Mouse (Mus musculus) embryonic facial prominence, embryonic 13.5 days (tissue): ENCODE measurements around the gene Clic5. TPM values are rescaled to one million over a fixed set of nuclear protein-coding genes. Genes with fewer than 3 reads are reported as not detected.
A peak's percentile ranks its signal among the peaks of the same experiment; 100 is the strongest.

Experiments used
- ATAC-seq: fragments of 200-750 bp; cut with Nextera tagmentation; 2 replicates; pipeline ENCODE4 v1.8.0; 2017; ENCODE audit warnings: low read depth; ENCODE audit not compliant: insufficient number of reproducible peaks, insufficient read depth, low FRiP score, low TSS enrichment
- H3K27ac ChIP-seq: fragments of 300-500 bp; sonication (generic); 2 replicates; pipeline ENCODE4 v1.5.1; 2015; ENCODE audit warnings: moderate library complexity, mild to moderate bottlenecking, inconsistent platforms
- H3K27me3 ChIP-seq: fragments of 300-500 bp; sonication (generic); 2 replicates; pipeline ENCODE4 v1.6.1; 2015; ENCODE audit warnings: mild to moderate bottlenecking, inconsistent platforms
- H3K36me3 ChIP-seq: fragments of 300-500 bp; sonication (generic); 2 replicates; pipeline ENCODE4 v1.6.1; 2015; ENCODE audit warnings: mild to moderate bottlenecking, inconsistent platforms
- H3K4me1 ChIP-seq: fragments of 300-500 bp; sonication (generic); 2 replicates; pipeline ENCODE4 v1.6.1; 2015; ENCODE audit warnings: inconsistent platforms
- H3K4me2 ChIP-seq: fragments of 300-500 bp; sonication (generic); 2 replicates; pipeline ENCODE4 v1.6.1; 2015; ENCODE audit warnings: moderate library complexity, mild to moderate bottlenecking, inconsistent platforms
- H3K4me3 ChIP-seq: fragments of 300-500 bp; sonication (generic); 2 replicates; pipeline ENCODE4 v1.5.1; 2015; ENCODE audit warnings: mild to moderate bottlenecking, inconsistent platforms
- H3K9ac ChIP-seq: fragments of 300-500 bp; sonication (generic); 2 replicates; pipeline ENCODE4 v1.6.1; 2015; ENCODE audit warnings: mild to moderate bottlenecking, inconsistent platforms
- H3K9me3 ChIP-seq: fragments of 300-500 bp; sonication (generic); 2 replicates; pipeline ENCODE4 v1.6.1; 2016; ENCODE audit warnings: inconsistent platforms
- WGBS: fragments of 180-500 bp; shearing (Covaris S2); methylation state at CpG from one replicate; pipeline ENCODE4 v1.1.7; 2015; ENCODE audit warnings: mixed read lengths; 5-methylcytosine and 5-hydroxymethylcytosine counted together
- polyA plus RNA-seq: library from polyadenylated mRNA; unstranded; fragments of >200 nt; fragmentation: Nextera tagmentation; extraction: Ambion mirVana; gene quantifications from 2 replicates; pipeline ENCODE4 v1.2.1, GENCODE M21; 2015

Clic5 gene
- 0.72 and 1.2 TPM in 2 replicates for polyA plus RNA-seq

- Histone ChIP-seq H3K9me3 (no peaks in the 10 kb centered on the region), H3K27ac (no peak within 1 kb of the TSS), H3K4me1 (peaks cover 20% of the 10 kb centered on the region), H3K4me3 (peak within 1 kb of the TSS; percentile 45), H3K27me3 (peaks cover 43% of the 10 kb centered on the region), H3K36me3 (no peaks in the 10 kb centered on the region), H3K4me2 (peak within 1 kb of the TSS; percentile 94), H3K9ac (peak within 1 kb of the TSS; percentile 65)
- WGBS = 3% methylated on average over 24 of the region's 24 CpGs
- no peak for ATAC-seq
Measured at GRCm38 (mm10) chr17:44188042-44188768, at the start of gene Clic5. Gene Clic5, plus strand, starts transcription at chr17:44188584.

- 83% methylated on average over 1 of the region's 1 CpGs for WGBS
- Histone ChIP-seq H3K4me1 (peaks cover 6% of the 10 kb centered on the region), H3K4me2 (no peak overlapping the region), H3K36me3 (no peaks in the 10 kb centered on the region), H3K27ac (no peak overlapping the region), H3K4me3 (no peak overlapping the region), H3K9me3 (no peaks in the 10 kb centered on the region), H3K27me3 (no peaks in the 10 kb centered on the region), H3K9ac (no peak overlapping the region)
- no peak for ATAC-seq
Measured at GRCm38 (mm10) chr17:44145806-44146205, 42.6 kb upstream of the Clic5 start.

GRCm38 (mm10) chr17:44148109-44148846 is 40.1 kb upstream of the Clic5 start:
- H3K27ac ChIP-seq = no peak overlapping the region
- no peaks in the 10 kb centered on the region for H3K36me3 ChIP-seq
- no peak overlapping the region for H3K4me2 ChIP-seq
- H3K4me3 ChIP-seq = no peak overlapping the region
- WGBS = 92% methylated on average over 5 of the region's 5 CpGs
- H3K27me3 ChIP-seq = no peaks in the 10 kb centered on the region
- H3K9ac ChIP-seq = no peak overlapping the region
- no peak for ATAC-seq
- H3K9me3 ChIP-seq = no peaks in the 10 kb centered on the region
- peaks cover 6% of the 10 kb centered on the region for H3K4me1 ChIP-seq

GRCm38 (mm10) chr17:44151130-44151529 is 37.3 kb upstream of the Clic5 start:
- no peak overlapping the region for H3K4me3 ChIP-seq
- no peak overlapping the region for H3K27ac ChIP-seq
- ATAC-seq = no peak
- 66% methylated on average over 3 of the region's 3 CpGs for WGBS
- no peak overlapping the region for H3K4me2 ChIP-seq
- no peaks in the 10 kb centered on the region for H3K27me3 ChIP-seq
- H3K9me3 ChIP-seq = no peaks in the 10 kb centered on the region
- no peak overlapping the region for H3K9ac ChIP-seq
- no peaks in the 10 kb centered on the region for H3K36me3 ChIP-seq
- peaks cover 6% of the 10 kb centered on the region for H3K4me1 ChIP-seq

GRCm38 (mm10) chr17:44151889-44152288 is 36.5 kb upstream of the Clic5 start:
- Histone ChIP-seq H3K27me3 (no peaks in the 10 kb centered on the region), H3K9me3 (no peaks in the 10 kb centered on the region), H3K4me2 (no peak overlapping the region), H3K27ac (no peak overlapping the region), H3K36me3 (no peaks in the 10 kb centered on the region), H3K9ac (no peak overlapping the region), H3K4me3 (no peak overlapping the region), H3K4me1 (peaks cover 6% of the 10 kb centered on the region)
- WGBS = 81% methylated on average over 8 of the region's 8 CpGs
- ATAC-seq = no peak

GRCm38 (mm10) chr17:44153871-44154270 is 34.5 kb upstream of the Clic5 start:
- H3K36me3 ChIP-seq = no peaks in the 10 kb centered on the region
- no peak overlapping the region for H3K9ac ChIP-seq
- no peak overlapping the region for H3K4me2 ChIP-seq
- no peak overlapping the region for H3K4me3 ChIP-seq
- no peak for ATAC-seq
- no peaks in the 10 kb centered on the region for H3K9me3 ChIP-seq
- H3K27me3 ChIP-seq = no peaks in the 10 kb centered on the region
- 46% methylated on average over 5 of the region's 5 CpGs for WGBS
- no peak overlapping the region for H3K27ac ChIP-seq
- H3K4me1 ChIP-seq = no peaks in the 10 kb centered on the region

GRCm38 (mm10) chr17:44155204-44155603 is 33.2 kb upstream of the Clic5 start:
- no peak for ATAC-seq
- H3K4me1 ChIP-seq = no peaks in the 10 kb centered on the region
- no peaks in the 10 kb centered on the region for H3K27me3 ChIP-seq
- no peaks in the 10 kb centered on the region for H3K36me3 ChIP-seq
- H3K9me3 ChIP-seq = no peaks in the 10 kb centered on the region
- no peak overlapping the region for H3K4me3 ChIP-seq
- WGBS = 50% methylated on average over 2 of the region's 2 CpGs
- no peak overlapping the region for H3K27ac ChIP-seq
- H3K9ac ChIP-seq = no peak overlapping the region
- no peak overlapping the region for H3K4me2 ChIP-seq

GRCm38 (mm10) chr17:44158186-44158585 is 30.2 kb upstream of the Clic5 start:
- no peak overlapping the region for H3K27ac ChIP-seq
- H3K4me3 ChIP-seq = no peak overlapping the region
- H3K27me3 ChIP-seq = no peaks in the 10 kb centered on the region
- H3K9ac ChIP-seq = no peak overlapping the region
- H3K4me2 ChIP-seq = no peak overlapping the region
- H3K9me3 ChIP-seq = no peaks in the 10 kb centered on the region
- 79% methylated on average over 1 of the region's 1 CpGs for WGBS
- ATAC-seq = no peak
- no peaks in the 10 kb centered on the region for H3K36me3 ChIP-seq
- H3K4me1 ChIP-seq = peaks cover 10% of the 10 kb centered on the region

- Histone ChIP-seq H3K27me3 (no peaks in the 10 kb centered on the region), H3K36me3 (no peaks in the 10 kb centered on the region), H3K4me2 (no peak overlapping the region), H3K9ac (no peak overlapping the region), H3K27ac (no peak overlapping the region), H3K9me3 (no peaks in the 10 kb centered on the region), H3K4me3 (no peak overlapping the region), H3K4me1 (peaks cover 10% of the 10 kb centered on the region)
- ATAC-seq = no peak
- WGBS = 90% methylated on average over 11 of the region's 11 CpGs
Measured at GRCm38 (mm10) chr17:44160449-44160848, 27.9 kb upstream of the Clic5 start.

- ATAC-seq = no peak
- WGBS = 22% methylated on average over 5 of the region's 5 CpGs
- H3K4me2 ChIP-seq = peak overlapping the region; percentile 35
Measured at GRCm38 (mm10) chr17:44162514-44162913, 25.9 kb upstream of the Clic5 start.

GRCm38 (mm10) chr17:44162935-44163334 is 25.4 kb upstream of the Clic5 start:
- Histone ChIP-seq H3K36me3 (no peaks in the 10 kb centered on the region), H3K4me2 (peak overlapping the region; percentile 35), H3K27me3 (no peaks in the 10 kb centered on the region), H3K27ac (no peak overlapping the region), H3K9ac (no peak overlapping the region), H3K4me3 (no peak overlapping the region), H3K9me3 (no peaks in the 10 kb centered on the region), H3K4me1 (peaks cover 10% of the 10 kb centered on the region)
- 65% methylated on average over 5 of the region's 5 CpGs for WGBS
- no peak for ATAC-seq

More at GRCm38 (mm10) chr17:44162514-44162913, 25.9 kb upstream of the Clic5 start:
- Histone ChIP-seq H3K9ac (no peak overlapping the region), H3K36me3 (no peaks in the 10 kb centered on the region), H3K27me3 (no peaks in the 10 kb centered on the region), H3K9me3 (no peaks in the 10 kb centered on the region), H3K4me1 (peaks cover 10% of the 10 kb centered on the region), H3K27ac (no peak overlapping the region), H3K4me3 (no peak overlapping the region)
